Mouse (Mus musculus) gastrocnemius, postnatal 4 days (tissue): ENCODE measurements around the gene Kcnk10. TPM values are rescaled to one million over a fixed set of nuclear protein-coding genes. Genes with fewer than 3 reads are reported as not detected.

ENCODE experiments used
- DNase-seq, 2 experiments: peaks; one replicate each; pipeline ENCODE4 v3.0.0; 2021 to 2022; ENCODE audit warnings: low spot score in 2 of 2, mixed read lengths in 2 of 2
- total RNA-seq, 2 experiments: library from RNA; stranded (reverse); gene quantifications; 2 replicates each; pipeline ENCODE4 v1.2.3; 2021

Gene Kcnk10
- total RNA-seq, 2 experiments from 2014 or later = 0.18 to 0.25 TPM

- DNase-seq = no peak
Observed at GRCm38 (mm10) chr12:98421340-98421739, 156.8 kb downstream of the Kcnk10 start.

- no peak for DNase-seq
Observed at GRCm38 (mm10) chr12:98419849-98420248, 158.3 kb downstream of the Kcnk10 start.

DNA sequence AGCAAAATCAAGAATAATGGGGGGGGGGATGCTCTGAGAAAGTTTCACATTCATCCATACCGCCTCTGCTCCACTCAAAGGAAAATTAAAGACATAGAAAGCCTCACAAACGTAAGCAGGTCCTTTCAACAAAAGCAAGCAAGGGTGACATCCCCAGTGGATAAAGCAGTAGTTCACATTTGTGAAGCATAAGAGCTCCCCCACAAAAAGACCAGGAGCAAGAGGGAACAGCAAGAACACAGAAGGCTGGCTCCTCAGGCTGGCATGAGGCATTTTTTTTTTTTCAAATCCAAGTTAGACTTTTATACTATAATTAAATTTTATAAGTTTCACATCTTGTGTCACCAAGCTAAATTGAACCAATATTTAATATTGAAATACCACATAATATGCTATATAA lies 168.5 kb downstream of the Kcnk10 start:
- no peak for DNase-seq

DNA sequence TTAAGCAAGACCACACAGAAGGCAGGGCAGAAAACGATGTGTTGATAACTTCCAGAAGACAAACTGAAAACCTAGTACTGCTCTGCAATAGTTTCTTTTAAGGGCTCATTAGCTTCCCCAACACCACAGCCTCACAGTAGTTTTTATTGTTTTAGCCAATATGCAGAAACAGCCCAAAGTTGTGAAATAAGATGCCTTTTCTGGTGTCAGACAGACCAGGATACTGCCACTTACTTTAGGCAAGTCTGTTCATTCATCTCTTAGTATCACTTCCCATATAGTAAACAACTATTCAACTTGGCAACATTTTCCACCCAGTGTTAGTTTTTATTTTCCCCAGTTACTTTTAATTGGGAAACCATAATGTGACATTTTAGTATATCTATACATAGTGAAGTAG lies 171.5 kb downstream of the Kcnk10 start:
- DNase-seq = no peak

GRCm38 (mm10) chr12:98406076-98406475 lies 172.0 kb downstream of the Kcnk10 start:
- no peak for DNase-seq

DNA sequence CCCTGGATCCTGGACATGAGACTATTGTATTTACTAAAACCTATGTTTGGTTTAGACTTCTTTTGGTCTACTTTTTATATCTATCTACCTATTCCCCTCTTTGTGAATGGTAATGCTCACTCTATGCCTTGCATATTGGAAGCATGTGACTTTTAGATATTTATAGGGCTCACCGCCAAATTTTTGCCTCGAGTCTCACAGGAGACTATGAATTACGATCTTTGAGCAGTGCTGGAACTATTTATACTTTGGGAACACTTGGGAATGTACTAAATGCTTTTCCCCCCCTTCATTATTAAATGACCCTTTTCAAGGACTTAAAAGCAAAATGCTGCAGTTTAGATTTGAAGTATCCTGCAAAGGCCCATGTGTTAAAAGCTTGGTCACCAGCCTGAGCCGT lies 181.5 kb downstream of the Kcnk10 start:
- no peak for DNase-seq

GRCm38 (mm10) chr12:98394115-98394514 lies 184.0 kb downstream of the Kcnk10 start:
- no peak for DNase-seq

GRCm38 (mm10) chr12:98391347-98391746 lies 186.8 kb downstream of the Kcnk10 start:
- no peak for DNase-seq

GRCm38 (mm10) chr12:98389618-98390017 lies 188.5 kb downstream of the Kcnk10 start:
- DNase-seq = no peak

Other genes with a start within 250 kb of the Kcnk10 start
- 1 to 10 TPM; 6.0 to 7.0 TPM for gene Spata7, start 49.8 kb upstream of the Kcnk10 start, total RNA-seq
- gene Ptpn21, start 159.1 kb upstream of the Kcnk10 start, total RNA-seq = 10 to 100 TPM; 53.4 to 56.0 TPM
- gene Zc3h14, start 168.7 kb upstream of the Kcnk10 start, total RNA-seq = 10 to 100 TPM; 67.9 to 75.1 TPM